Mouse (Mus musculus): ENCODE results near the gene Gm10720. TPM values are rescaled to one million over a fixed set of nuclear protein-coding genes. Genes with fewer than 3 reads are reported as not detected.
"Not testable (repeated sequence)": the region's sequence is repeated elsewhere in the genome, so short reads cannot be mapped to it uniquely, and the experiment has no call there.

The Gm10720 gene
- total RNA-seq, 2 experiments from 2014 or later: not detected

DNA sequence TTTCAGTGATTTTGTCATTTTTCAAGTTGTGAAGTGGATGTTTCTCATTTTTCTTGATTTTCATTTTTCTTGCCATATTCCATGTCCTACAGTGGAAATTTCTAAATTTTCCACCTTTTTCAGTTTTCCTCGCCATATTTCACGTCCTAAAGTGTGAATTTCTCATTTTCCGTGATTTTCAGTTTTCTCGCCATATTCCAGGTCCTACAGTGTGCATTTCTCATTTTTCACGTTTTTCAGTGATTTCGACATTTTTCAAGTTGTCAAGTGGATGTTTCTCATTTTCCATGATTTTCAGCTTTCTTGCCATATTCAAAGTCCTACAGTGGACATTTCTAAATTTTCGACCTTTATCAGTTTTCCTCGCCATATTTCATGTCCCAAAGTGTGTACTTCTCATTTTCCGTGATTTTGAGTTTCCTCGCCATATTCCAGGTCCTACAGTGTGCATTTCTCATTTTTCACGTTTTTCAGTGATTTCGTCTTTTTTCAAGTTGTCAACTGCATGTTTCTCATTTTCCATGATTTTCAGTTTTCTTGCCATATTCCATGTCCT lies 9.5 kb downstream of the Gm10720 start, which contains the start of gene Gm10717:
Gene Gm10717 (plus strand): TSS at position 506 of the 556 bp plus-strand sequence.
- ATAC-seq (replicated peaks; ENCODE audit: poor library complexity, severe bottlenecking): not testable (repeated sequence)

DNA sequence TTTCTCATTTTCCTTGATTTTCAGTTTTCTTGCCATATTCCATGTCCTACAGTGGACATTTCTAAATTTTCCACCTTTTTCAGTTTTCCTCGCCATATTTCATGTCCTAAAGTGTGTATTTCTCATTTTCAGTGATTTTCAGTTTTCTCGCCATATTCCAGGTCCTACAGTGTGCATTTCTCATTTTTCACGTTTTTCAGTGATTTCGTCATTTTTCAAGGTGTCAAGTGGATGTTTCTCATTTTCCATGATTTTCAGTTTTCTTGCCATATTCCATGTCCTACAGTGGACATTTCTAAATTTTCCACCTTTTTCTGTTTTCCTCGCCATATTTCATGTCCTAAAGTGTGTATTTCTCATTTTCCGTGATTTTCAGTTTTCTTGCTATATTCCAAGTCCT lies 10.2 kb downstream of the Gm10720 start:
- not testable (repeated sequence) for ATAC-seq (replicated peaks; ENCODE audit: poor library complexity, severe bottlenecking)

DNA sequence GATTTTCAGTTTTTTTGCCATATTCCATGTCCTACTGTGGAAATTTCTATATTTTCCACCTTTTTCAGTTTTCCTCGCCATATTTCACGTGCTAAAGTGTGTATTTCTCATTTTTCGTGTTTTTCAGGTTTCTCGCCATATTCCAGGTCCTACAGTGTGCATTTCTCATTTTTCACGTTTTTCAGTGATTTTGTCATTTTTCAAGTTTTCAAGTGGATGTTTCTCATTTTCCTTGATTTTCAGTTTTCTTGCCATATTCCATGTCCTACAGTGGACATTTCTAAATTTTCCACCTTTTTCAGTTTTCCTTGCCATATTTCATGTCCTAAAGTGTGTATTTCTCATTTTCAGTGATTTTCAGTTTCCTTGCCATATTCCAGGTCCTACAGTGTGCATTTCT lies 10.7 kb downstream of the Gm10720 start:
- ATAC-seq (replicated peaks; ENCODE audit: poor library complexity, severe bottlenecking): not testable (repeated sequence)

DNA sequence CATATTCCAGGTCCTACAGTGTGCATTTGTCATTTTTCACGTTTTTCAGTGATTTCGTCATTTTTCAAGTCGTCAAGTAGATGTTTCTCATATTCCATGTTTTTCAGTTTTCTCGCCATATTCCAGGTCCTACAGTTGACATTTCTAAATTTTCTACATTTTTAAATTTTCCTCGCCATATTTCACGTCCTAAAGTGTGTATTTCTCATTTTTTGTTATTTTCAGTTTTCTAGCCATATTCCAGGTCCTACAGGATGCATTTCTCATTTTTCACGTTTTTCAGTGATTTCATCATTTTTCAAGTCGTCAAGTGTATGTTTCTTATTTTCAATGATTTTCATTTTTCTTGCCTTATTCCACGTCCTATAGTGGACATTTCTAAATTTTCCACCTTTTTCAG lies 11.3 kb downstream of the Gm10720 start:
- not testable (repeated sequence) for ATAC-seq (replicated peaks; ENCODE audit: poor library complexity, severe bottlenecking)

DNA sequence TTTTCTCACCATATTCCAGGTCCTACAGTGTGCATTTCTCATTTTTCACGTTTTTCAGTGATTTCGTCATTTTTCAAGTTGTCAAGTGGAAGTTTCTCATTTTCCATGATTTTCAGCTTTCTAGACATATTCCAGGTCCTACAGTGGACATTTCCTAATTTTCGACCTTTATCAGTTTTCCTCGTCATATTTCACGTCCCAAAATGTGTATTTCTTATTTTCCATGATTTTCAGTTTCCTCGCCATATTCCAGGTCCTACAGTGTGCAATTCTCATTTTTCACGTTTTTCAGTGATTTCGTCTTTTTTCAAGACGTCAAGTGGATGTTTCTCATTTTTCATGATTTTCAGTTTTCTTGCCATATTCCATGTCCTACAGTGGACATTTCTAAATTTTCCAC lies 11.7 kb downstream of the Gm10720 start:
- not testable (repeated sequence) for ATAC-seq (replicated peaks; ENCODE audit: poor library complexity, severe bottlenecking)

DNA sequence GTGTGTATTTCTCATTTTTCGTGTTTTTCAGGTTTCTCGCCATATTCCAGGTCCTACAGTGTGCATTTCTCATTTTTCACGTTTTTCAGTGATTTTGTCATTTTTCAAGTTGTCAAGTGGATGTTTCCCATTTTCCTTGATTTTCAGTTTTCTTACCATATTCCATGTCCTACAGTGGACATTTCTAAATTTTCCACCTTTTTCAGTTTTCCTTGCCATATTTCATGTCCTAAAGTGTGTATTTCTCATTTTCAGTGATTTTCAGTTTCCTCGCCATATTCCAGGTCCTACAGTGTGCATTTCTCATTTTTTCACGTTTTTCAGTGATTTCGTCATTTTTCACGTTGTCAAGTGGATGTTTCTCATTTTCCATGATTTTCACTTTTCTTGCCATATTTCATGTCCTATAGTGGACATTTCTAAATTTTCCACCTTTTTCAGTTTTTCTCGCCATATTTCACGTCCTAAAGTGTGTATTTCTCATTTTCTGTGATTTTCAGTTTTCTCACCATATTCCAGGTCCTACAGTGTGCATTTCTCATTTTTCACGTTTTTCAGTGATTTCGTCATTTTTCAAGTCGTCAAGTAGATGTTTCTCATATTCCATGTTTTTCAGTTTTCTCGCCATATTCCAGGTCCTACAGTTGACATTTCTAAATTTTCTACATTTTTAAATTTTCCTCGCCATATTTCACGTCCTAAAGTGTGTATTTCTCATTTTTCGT lies 14.0 kb downstream of the Gm10720 start:
- not testable (repeated sequence) for ATAC-seq (replicated peaks; ENCODE audit: poor library complexity, severe bottlenecking)

DNA sequence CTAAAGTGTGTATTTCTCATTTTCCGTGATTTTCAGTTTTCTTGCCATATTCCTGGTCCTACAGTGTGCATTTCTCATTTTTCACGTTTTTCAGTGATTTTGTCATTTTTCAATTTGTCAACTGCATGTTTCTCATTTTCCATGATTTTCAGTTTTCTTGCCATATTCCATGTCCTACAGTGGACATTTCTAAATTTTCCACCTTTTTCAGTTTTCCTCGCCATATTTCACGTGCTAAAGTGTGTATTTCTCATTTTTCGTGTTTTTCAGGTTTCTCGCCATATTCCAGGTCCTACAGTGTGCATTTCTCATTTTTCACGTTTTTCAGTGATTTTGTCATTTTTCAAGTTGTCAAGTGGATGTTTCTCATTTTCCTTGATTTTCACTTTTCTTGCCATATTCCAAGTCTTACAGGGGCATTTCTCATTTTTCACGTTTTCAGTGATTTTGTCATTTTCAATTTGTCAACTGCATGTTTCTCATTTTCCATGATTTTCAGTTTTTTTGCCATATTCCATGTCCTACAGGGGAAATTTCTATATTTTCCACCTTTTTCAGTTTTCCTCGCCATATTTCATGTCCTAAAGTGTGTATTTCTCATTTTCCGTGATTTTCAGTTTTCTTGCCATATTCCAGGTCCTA lies 15.3 kb downstream of the Gm10720 start:
- not testable (repeated sequence) for ATAC-seq (replicated peaks; ENCODE audit: poor library complexity, severe bottlenecking)

DNA sequence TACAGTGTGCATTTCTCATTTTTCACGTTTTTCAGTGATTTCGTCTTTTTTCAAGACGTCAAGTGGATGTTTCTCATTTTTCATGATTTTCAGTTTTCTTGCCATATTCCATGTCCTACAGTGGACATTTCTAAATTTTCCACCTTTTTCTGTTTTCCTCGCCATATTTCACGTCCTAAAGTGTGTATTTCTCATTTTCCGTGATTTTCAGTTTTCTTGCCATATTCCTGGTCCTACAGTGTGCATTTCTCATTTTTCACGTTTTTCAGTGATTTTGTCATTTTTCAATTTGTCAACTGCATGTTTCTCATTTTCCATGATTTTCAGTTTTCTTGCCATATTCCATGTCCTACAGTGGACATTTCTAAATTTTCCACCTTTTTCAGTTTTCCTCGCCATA lies 18.8 kb downstream of the Gm10720 start, which contains the start of gene Gm17535:
Gene Gm17535 (plus strand): TSS at position 301 of the 400 bp plus-strand sequence.
- not testable (repeated sequence) for ATAC-seq (replicated peaks; ENCODE audit: poor library complexity, severe bottlenecking)

DNA sequence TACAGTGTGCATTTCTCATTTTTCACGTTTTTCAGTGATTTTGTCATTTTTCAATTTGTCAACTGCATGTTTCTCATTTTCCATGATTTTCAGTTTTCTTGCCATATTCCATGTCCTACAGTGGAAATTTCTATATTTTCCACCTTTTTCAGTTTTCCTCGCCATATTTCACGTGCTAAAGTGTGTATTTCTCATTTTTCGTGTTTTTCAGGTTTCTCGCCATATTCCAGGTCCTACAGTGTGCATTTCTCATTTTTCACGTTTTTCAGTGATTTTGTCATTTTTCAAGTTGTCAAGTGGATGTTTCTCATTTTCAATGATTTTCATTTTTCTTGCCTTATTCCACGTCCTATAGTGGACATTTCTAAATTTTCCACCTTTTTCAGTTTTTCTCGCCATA lies 21.1 kb downstream of the Gm10720 start, which contains the start of gene Gm10715:
Gene Gm10715 (plus strand): TSS at position 301 of the 400 bp plus-strand sequence.
- not testable (repeated sequence) for ATAC-seq (replicated peaks; ENCODE audit: poor library complexity, severe bottlenecking)

DNA sequence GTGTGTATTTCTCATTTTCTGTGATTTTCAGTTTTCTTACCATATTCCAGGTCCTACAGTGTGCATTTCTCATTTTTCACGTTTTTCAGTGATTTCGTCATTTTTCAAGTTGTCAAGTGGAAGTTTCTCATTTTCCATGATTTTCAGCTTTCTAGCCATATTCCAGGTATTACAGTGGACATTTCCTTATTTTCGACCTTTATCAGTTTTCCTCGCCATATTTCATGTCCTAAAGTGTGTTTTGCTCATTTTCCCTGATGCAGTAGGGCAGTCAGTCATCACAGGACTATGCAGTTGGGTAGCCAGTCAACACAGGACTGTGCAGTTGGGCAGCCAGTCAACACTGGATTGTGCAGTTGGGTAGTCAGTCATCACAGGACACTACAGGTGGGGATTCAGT lies 22.7 kb downstream of the Gm10720 start:
- ATAC-seq (replicated peaks; ENCODE audit: poor library complexity, severe bottlenecking): not testable (repeated sequence)

Other genes starting within 250 kb of the Gm10720 start
- gene Gm10722, start 14.7 kb upstream of the Gm10720 start, total RNA-seq (2014; fragmentation: Nextera tagmentation): not detected in 2 replicates
- gene Gm10722, start 14.7 kb upstream of the Gm10720 start, total RNA-seq (2017): not detected in 2 replicates
- gene Gm11168, start 12.3 kb upstream of the Gm10720 start, total RNA-seq (2014; fragmentation: Nextera tagmentation): not detected in 2 replicates
- gene Gm11168, start 12.3 kb upstream of the Gm10720 start, total RNA-seq (2017): not detected in 2 replicates
- 0.80 TPM in 1 of 2 replicates, not detected in the other for gene Gm10721, start 2.5 kb upstream of the Gm10720 start, total RNA-seq (2014; fragmentation: Nextera tagmentation)
- gene Gm10721, start 2.5 kb upstream of the Gm10720 start, total RNA-seq (2017): not detected in 2 replicates
- gene Gm10719, start 1.8 kb downstream of the Gm10720 start, total RNA-seq (2014; fragmentation: Nextera tagmentation): 1.2 and 4.6 TPM in 2 replicates
- gene Gm10719, start 1.8 kb downstream of the Gm10720 start, total RNA-seq (2017): not detected in 2 replicates
- gene Gm10718, start 7.9 kb downstream of the Gm10720 start, total RNA-seq (2014; fragmentation: Nextera tagmentation): 4.0 TPM in 1 of 2 replicates, not detected in the other
- not detected in 2 replicates for gene Gm10718, start 7.9 kb downstream of the Gm10720 start, total RNA-seq (2017)
- 2.0 TPM in 1 of 2 replicates, not detected in the other for gene Gm10717, start 9.8 kb downstream of the Gm10720 start, total RNA-seq (2014; fragmentation: Nextera tagmentation)
- not detected in 2 replicates for gene Gm10717, start 9.8 kb downstream of the Gm10720 start, total RNA-seq (2017)
- not detected in 2 replicates for gene Gm17535, start 18.9 kb downstream of the Gm10720 start, total RNA-seq (2014; fragmentation: Nextera tagmentation)
- not detected in 2 replicates for gene Gm17535, start 18.9 kb downstream of the Gm10720 start, total RNA-seq (2017)
- gene Gm10715, start 21.2 kb downstream of the Gm10720 start, total RNA-seq (2014; fragmentation: Nextera tagmentation): 1.1 TPM in 1 of 2 replicates, not detected in the other
- not detected in 2 replicates for gene Gm10715, start 21.2 kb downstream of the Gm10720 start, total RNA-seq (2017)